Mouse (Mus musculus) forebrain, embryonic 15.5 days (tissue): ENCODE measurements around the gene Cd2. TPM values are rescaled to one million over a fixed set of nuclear protein-coding genes. Genes with fewer than 3 reads are reported as not detected.

ENCODE experiments used
- ATAC-seq: fragments of 200-750 bp; cut with Nextera tagmentation; replicated peaks from 2 replicates; pipeline ENCODE4 v1.8.0; 2017; ENCODE audit warnings: mild to moderate bottlenecking, moderate TSS enrichment, moderate library complexity
- H3K27ac ChIP-seq: fragments of 300-500 bp; sonication (generic); replicated peaks from 2 replicates; pipeline ENCODE4 v1.5.1; 2015; ENCODE audit warnings: mild to moderate bottlenecking, inconsistent platforms
- H3K27me3 ChIP-seq: fragments of 300-500 bp; sonication (generic); 2 replicates; pipeline ENCODE4 v1.6.1; 2015; ENCODE audit warnings: inconsistent platforms
- H3K36me3 ChIP-seq: fragments of 300-500 bp; sonication (generic); 2 replicates; pipeline ENCODE4 v1.6.1; 2015; ENCODE audit warnings: mild to moderate bottlenecking, inconsistent platforms
- H3K4me1 ChIP-seq: fragments of 300-500 bp; sonication (generic); 2 replicates; pipeline ENCODE4 v1.6.1; 2015; ENCODE audit warnings: inconsistent platforms
- H3K4me2 ChIP-seq: fragments of 300-500 bp; sonication (generic); replicated peaks from 2 replicates; pipeline ENCODE4 v1.6.1; 2015; ENCODE audit warnings: mild to moderate bottlenecking, inconsistent platforms
- H3K4me3 ChIP-seq: fragments of 300-500 bp; sonication (generic); 2 replicates; pipeline ENCODE4 v1.5.1; 2015; ENCODE audit warnings: mild to moderate bottlenecking, inconsistent platforms
- H3K9ac ChIP-seq: fragments of 300-500 bp; sonication (generic); replicated peaks from 2 replicates; pipeline ENCODE4 v1.6.1; 2015; ENCODE audit warnings: mild to moderate bottlenecking, inconsistent platforms
- H3K9me3 ChIP-seq: fragments of 300-500 bp; sonication (generic); 2 replicates; pipeline ENCODE4 v1.6.1; 2016; ENCODE audit warnings: inconsistent platforms
- WGBS: fragments of 180-500 bp; shearing (Covaris S2); methylation state at CpG from one replicate; pipeline ENCODE4 v1.1.7; 2015; ENCODE audit warnings: mixed read lengths; 5-methylcytosine and 5-hydroxymethylcytosine counted together
- polyA plus RNA-seq: library from polyadenylated mRNA; unstranded; fragments of >200 nt; fragmentation: Nextera tagmentation; extraction: Ambion mirVana; gene quantifications from 2 replicates; pipeline ENCODE4 v1.2.1, GENCODE M21; 2015

Gene Cd2
- polyA plus RNA-seq, 1 experiment from 2014 or later: 0.15 TPM

DNA sequence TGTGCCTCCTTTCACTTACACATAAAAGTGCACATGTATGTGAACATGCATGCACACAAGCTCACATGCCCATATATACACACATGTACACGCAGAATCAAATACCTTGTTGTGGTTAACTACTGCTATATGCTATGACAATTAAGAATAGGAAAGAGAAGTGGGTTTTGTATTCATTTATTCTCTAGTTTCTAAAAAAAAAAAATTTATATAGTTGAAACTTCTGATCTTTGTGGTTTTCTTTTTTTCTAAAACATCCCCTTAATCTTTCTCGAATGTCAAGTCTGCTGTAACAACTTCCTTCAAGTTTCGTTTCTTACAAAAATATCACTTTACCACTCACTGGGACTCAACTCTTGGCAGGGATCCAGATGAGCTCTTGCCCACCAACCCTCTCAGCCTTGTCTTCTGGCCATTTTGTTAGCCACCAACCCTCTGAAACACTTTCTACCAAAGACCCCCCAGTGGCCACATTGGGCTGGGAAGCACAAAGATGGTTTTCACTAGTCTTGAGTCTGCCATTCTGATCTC lies 22.1 kb downstream of the Cd2 start:
- no peak for ATAC-seq
- Histone ChIP-seq H3K9ac (no peak overlapping the region), H3K9me3 (no peaks in the 10 kb centered on the region), H3K36me3 (no peaks in the 10 kb centered on the region), H3K4me1 (no peaks in the 10 kb centered on the region), H3K27ac (no peak overlapping the region), H3K4me3 (no peak overlapping the region), H3K4me2 (no peak overlapping the region), H3K27me3 (no peaks in the 10 kb centered on the region)
- WGBS: 90% methylated on average over 3 of the region's 3 CpGs

DNA sequence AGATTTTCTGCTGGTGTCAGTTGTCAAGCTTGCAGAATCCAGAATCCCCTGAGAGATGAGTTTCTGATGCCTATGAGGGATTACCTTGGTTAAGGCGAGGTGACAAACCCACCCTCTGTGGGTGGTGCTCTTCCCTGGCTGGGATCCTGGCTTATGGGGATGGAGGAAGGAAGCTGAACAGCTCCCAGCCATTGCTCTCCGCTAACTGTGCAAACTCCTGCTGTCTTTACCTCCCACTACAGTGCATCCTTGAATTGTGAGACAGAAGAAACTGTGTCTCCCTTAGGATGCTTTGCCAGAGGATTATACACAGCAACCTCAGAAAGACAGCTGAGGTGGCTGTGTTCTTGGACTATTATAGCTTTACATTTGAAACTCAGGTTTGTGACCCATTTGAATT lies 28.8 kb downstream of the Cd2 start:
- Histone ChIP-seq H3K4me2 (no peak overlapping the region), H3K4me1 (no peaks in the 10 kb centered on the region), H3K9me3 (no peaks in the 10 kb centered on the region), H3K27ac (no peak overlapping the region), H3K4me3 (no peak overlapping the region), H3K36me3 (no peaks in the 10 kb centered on the region), H3K27me3 (no peaks in the 10 kb centered on the region), H3K9ac (no peak overlapping the region)
- WGBS: 47% methylated on average over 2 of the region's 2 CpGs
- ATAC-seq: no peak

DNA sequence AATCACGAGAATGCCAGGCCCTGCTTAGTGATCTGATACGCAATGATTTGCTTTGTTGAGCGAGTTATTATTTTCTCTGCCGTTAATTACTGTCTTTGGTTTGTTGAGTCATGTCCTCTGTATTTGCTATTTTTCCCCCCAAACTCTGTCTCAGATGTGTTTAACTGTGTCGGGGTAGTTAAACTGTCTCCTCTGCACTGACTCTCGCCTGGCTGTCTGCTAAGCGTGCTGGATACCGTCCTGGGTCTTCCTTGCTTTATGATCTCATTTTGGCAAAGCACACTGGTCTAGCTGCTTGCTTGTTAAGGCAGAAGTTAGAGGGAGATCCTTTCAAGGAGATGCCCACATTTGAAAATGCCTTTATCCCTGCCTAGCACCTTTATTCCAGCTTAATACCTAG lies 31.6 kb downstream of the Cd2 start:
- WGBS: 70% methylated on average over 8 of the region's 8 CpGs
- Histone ChIP-seq H3K27me3 (no peaks in the 10 kb centered on the region), H3K4me3 (no peak overlapping the region), H3K36me3 (no peaks in the 10 kb centered on the region), H3K9me3 (no peaks in the 10 kb centered on the region), H3K4me1 (no peaks in the 10 kb centered on the region), H3K4me2 (no peak overlapping the region), H3K27ac (no peak overlapping the region), H3K9ac (no peak overlapping the region)
- no peak for ATAC-seq

DNA sequence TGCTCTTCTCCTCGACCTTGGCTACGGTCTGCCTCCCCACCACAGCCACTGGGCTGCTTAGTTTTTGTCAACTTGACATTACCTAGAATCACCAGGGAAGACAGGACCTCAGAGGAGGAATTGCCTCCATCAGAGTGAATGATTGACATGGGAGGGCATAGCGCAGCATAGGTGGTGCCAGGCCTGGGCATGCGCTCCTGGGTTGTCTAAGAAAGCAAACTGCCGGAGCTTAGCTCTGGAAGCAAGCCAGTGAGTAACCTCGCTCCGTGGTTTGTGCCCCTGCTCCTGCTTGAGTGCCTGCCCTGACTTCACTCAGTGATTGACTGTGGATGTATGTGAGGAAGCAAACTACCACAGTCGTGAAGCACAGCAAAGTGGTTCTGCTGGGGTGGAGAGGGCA lies 35.6 kb downstream of the Cd2 start:
- H3K9ac ChIP-seq: no peak overlapping the region
- WGBS: 74% methylated on average over 8 of the region's 8 CpGs
- no peaks in the 10 kb centered on the region for H3K9me3 ChIP-seq
- H3K4me1 ChIP-seq: no peaks in the 10 kb centered on the region
- H3K27ac ChIP-seq: no peak overlapping the region
- no peak for ATAC-seq
- no peak overlapping the region for H3K4me3 ChIP-seq
- H3K4me2 ChIP-seq: no peak overlapping the region
- H3K27me3 ChIP-seq: no peaks in the 10 kb centered on the region
- no peaks in the 10 kb centered on the region for H3K36me3 ChIP-seq

DNA sequence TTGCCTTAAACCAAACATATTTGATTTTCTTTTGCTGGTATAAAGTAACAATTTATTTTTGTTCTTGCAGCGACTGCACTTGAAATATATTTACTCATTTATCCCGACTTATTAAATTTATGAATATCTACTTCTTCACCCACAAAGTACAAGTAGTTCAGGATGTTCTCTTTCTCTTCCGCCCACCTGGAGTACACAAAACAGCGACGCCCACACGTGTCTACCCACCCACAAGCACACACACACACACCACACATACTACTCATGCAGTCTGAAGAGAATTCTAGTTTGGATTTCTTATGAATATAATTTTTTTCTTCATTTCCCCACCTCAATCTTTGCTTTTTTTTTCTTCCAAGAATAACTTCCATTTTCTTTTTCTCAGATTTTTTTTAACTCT lies 37.9 kb downstream of the Cd2 start:
- H3K4me2 ChIP-seq: no peak overlapping the region
- H3K9me3 ChIP-seq: no peaks in the 10 kb centered on the region
- H3K9ac ChIP-seq: no peak overlapping the region
- no peaks in the 10 kb centered on the region for H3K27me3 ChIP-seq
- no peaks in the 10 kb centered on the region for H3K4me1 ChIP-seq
- ATAC-seq: no peak
- no peaks in the 10 kb centered on the region for H3K36me3 ChIP-seq
- no peak overlapping the region for H3K27ac ChIP-seq
- no peak overlapping the region for H3K4me3 ChIP-seq
- WGBS: 91% methylated on average over 6 of the region's 6 CpGs

DNA sequence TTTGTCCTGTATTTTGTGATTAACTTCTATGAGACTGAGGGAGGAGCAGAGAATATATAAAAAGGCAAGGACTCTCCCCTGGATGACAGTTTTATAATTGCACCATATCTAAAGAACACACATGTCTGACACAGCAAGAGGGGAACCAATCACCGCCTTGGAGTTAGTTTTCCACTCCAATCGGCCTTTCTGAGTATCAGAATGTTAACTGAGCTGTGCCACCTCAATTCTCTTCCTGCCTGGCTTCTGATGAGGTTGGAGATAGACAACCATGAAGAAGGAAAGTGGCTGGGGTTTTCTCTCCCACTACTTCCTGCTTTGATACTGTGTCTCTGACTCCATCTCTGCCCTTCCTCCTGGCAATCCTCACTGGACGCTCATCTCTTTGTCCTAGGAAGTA lies 42.5 kb downstream of the Cd2 start:
- H3K4me2 ChIP-seq: no peak overlapping the region
- 87% methylated on average over 3 of the region's 3 CpGs for WGBS
- no peaks in the 10 kb centered on the region for H3K9me3 ChIP-seq
- H3K9ac ChIP-seq: no peak overlapping the region
- H3K27ac ChIP-seq: no peak overlapping the region
- no peaks in the 10 kb centered on the region for H3K4me1 ChIP-seq
- H3K4me3 ChIP-seq: no peak overlapping the region
- ATAC-seq: no peak
- no peaks in the 10 kb centered on the region for H3K36me3 ChIP-seq
- no peaks in the 10 kb centered on the region for H3K27me3 ChIP-seq

DNA sequence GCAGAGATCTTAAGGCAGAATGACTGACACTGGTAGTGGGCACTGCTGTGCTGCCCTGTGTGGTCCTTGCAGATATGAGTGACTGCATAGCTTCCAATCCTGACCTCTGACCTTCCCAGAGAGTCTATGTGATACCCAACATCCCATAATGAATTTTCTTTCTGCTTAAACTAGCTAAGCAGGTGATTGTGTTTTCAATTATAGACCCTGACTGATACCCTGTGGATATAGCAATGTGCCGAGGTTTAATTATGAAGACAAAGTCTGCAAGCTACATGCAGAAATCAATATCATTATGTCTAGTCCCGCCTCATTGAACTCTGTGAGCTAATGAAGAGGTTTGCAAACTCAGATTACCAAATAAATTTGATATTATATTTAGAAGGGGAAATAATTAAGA lies 44.7 kb downstream of the Cd2 start:
- Histone ChIP-seq H3K27ac (no peak overlapping the region), H3K4me1 (no peaks in the 10 kb centered on the region), H3K9ac (no peak overlapping the region), H3K4me2 (no peak overlapping the region), H3K36me3 (no peaks in the 10 kb centered on the region), H3K27me3 (no peaks in the 10 kb centered on the region), H3K9me3 (no peaks in the 10 kb centered on the region), H3K4me3 (no peak overlapping the region)
- ATAC-seq: no peak
- WGBS: 87% methylated on average over 2 of the region's 2 CpGs

DNA sequence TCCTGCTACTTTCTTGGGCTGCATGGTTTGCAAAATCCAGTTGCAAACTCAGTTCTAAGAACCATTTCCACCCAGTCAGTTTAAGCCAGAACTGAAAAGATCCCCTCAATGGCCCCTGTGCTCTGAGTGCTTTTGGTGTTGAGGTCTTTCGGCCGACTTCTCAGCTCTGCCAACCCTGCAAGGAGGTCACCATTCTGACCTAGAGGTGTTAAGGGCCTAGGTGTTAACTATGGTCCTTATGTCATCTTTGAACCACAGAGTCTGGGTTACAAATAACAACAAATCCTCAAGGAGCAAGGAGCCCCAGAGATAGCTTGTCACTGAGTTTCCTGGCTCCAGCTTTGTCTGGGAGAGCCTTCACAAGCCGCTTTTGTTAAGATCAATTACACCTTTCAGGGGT lies 45.9 kb downstream of the Cd2 start:
- Histone ChIP-seq H3K36me3 (no peaks in the 10 kb centered on the region), H3K9ac (no peak overlapping the region), H3K27me3 (no peaks in the 10 kb centered on the region), H3K27ac (no peak overlapping the region), H3K4me3 (no peak overlapping the region), H3K4me2 (no peak overlapping the region), H3K4me1 (peaks cover 9% of the 10 kb centered on the region), H3K9me3 (no peaks in the 10 kb centered on the region)
- no peak for ATAC-seq
- WGBS: 70% methylated on average over 3 of the region's 3 CpGs

DNA sequence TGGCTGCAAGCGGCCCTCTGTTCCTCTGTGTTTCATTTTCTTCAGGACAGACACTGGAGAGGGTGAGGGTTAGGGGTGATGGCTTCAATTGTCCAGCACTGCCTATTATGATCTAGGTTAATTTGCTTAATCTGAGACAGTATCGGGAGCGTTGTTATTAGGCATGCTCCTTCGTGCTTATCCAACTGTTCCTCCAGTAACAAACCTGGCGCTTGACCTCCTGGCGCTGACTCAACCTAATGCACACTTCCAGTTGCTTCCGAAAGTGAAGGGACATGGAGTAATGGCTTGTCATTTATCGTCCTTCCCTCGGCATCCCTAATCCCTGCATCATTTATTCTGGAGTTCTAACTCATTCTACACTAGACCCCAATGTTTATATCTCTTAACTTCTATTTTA lies 46.9 kb downstream of the Cd2 start:
- no peak overlapping the region for H3K4me2 ChIP-seq
- H3K27me3 ChIP-seq: no peaks in the 10 kb centered on the region
- no peak overlapping the region for H3K9ac ChIP-seq
- H3K27ac ChIP-seq: no peak overlapping the region
- 81% methylated on average over 9 of the region's 9 CpGs for WGBS
- no peaks in the 10 kb centered on the region for H3K9me3 ChIP-seq
- peaks cover 14% of the 10 kb centered on the region for H3K4me1 ChIP-seq
- H3K36me3 ChIP-seq: no peaks in the 10 kb centered on the region
- no peak overlapping the region for H3K4me3 ChIP-seq
- ATAC-seq: no peak

DNA sequence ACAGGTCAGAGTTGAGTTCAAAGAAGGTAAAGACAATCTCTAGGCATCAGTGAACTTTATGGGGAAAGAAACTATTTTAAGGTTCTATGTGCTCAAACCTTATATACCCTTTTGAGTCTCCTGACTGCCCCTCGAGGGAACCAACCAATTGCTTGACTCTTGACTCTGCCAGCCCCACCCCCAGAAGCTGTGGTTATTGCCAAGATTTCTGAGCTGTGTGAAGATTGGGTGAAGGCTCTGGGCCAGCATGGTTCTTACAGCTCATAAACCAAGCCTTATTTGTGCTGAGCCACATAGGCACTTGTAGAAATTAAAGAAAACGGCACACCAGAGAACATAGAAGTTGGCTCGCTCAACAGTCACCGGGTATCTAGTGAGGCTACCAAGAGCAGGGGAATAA lies 48.5 kb downstream of the Cd2 start:
- no peaks in the 10 kb centered on the region for H3K36me3 ChIP-seq
- WGBS: 92% methylated on average over 4 of the region's 4 CpGs
- H3K9ac ChIP-seq: no peak overlapping the region
- peaks cover 14% of the 10 kb centered on the region for H3K4me1 ChIP-seq
- no peak overlapping the region for H3K4me3 ChIP-seq
- no peaks in the 10 kb centered on the region for H3K9me3 ChIP-seq
- ATAC-seq: no peak
- H3K4me2 ChIP-seq: no peak overlapping the region
- no peak overlapping the region for H3K27ac ChIP-seq
- no peaks in the 10 kb centered on the region for H3K27me3 ChIP-seq

DNA sequence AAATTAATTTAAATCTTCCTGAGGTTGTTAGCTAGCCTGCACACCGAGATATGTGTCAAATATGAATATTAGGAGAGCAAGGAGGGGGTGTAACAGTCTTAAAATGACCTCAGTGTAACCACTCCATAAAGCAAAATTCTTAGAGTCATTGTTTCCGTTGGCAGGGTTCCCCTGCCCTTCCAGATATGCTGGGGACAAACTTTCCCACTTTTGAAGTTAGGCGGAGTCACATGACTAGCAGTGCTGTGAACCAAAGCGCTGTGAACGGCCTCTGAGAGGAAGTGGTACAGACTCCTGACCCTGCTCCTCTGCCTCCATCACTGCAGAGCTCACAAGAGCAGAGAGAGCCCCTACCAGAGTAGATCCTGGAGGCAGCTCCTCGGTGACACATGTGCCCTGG lies 49.0 kb downstream of the Cd2 start:
- Histone ChIP-seq H3K36me3 (no peaks in the 10 kb centered on the region), H3K27me3 (no peaks in the 10 kb centered on the region), H3K9ac (no peak overlapping the region), H3K4me1 (peaks cover 14% of the 10 kb centered on the region), H3K4me3 (no peak overlapping the region), H3K4me2 (no peak overlapping the region), H3K9me3 (no peaks in the 10 kb centered on the region), H3K27ac (no peak overlapping the region)
- ATAC-seq: no peak
- 92% methylated on average over 6 of the region's 6 CpGs for WGBS

DNA sequence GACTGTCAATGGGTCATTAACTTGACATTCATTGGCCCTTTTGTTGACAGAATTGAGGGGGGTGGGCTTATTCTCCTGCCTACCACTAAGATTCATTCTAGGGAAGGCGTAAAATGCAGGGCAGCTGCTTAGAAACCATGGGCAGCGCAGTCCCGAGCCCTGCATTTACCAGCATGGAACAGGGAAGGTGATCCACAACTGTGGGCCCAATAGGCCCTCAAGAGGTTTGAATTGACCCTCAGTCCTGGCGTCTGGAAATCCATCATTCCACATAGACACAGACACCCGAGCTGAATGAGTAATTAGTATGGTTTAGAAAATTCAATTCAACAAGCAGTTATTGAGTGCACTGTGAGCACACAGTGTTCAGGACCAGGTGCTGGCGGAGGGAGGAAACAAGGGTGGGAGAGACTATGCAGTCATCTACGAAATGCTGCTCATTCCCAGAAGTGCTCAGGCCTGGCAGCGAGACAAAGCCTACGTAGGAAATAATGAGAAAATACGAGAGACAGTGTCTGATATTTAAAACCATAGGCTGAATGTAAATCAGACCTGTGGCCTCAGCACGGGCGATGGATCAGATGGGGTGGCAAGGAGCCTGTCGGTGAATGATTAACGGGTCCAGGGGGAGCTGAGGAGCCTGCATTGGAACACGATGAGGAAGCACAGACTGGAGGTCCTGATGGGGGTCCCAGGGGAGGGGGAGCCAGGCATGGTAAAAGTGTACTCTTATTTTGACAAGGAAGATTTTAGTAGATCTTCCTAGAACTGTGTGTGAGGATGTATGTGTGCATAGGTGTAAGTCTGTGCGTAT lies 50.5 kb downstream of the Cd2 start:
- Histone ChIP-seq H3K9me3 (no peaks in the 10 kb centered on the region), H3K27ac (no peak overlapping the region), H3K4me3 (no peak overlapping the region), H3K27me3 (no peaks in the 10 kb centered on the region), H3K4me1 (peaks cover 14% of the 10 kb centered on the region), H3K4me2 (no peak overlapping the region), H3K9ac (no peak overlapping the region), H3K36me3 (no peaks in the 10 kb centered on the region)
- 35% methylated on average over 16 of the region's 16 CpGs for WGBS
- peak; percentile 55 for ATAC-seq

DNA sequence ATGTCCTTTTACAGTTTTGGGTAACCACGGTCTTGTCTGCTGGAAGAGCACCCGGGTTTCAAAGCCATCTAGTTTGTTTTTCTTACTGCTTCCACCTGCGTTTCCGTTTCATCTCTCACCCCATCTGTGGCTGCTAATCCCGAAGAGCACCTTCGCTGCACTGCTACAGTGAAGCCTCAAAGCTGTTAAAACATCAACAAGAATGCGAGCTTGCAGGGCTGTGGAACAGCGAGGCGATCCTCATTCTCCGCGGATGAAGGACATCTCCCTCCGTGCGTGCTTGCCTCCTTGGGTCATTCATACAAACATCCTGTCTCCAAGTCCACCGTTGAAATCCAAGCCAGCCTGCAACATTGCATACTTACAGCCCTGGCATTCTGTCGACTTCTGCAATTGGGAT lies 51.5 kb downstream of the Cd2 start:
- WGBS: 66% methylated on average over 15 of the region's 15 CpGs
- H3K27ac ChIP-seq: no peak overlapping the region
- H3K27me3 ChIP-seq: no peaks in the 10 kb centered on the region
- peaks cover 14% of the 10 kb centered on the region for H3K4me1 ChIP-seq
- H3K9ac ChIP-seq: no peak overlapping the region
- H3K4me2 ChIP-seq: no peak overlapping the region
- H3K36me3 ChIP-seq: no peaks in the 10 kb centered on the region
- no peaks in the 10 kb centered on the region for H3K9me3 ChIP-seq
- H3K4me3 ChIP-seq: no peak overlapping the region
- ATAC-seq: no peak
